Mouse (Mus musculus) brain, embryonic 14.5 days (tissue): ENCODE results near the gene Lin54.

Experiments
- CTCF ChIP-seq: fragments of 200-500 bp; IDR thresholded peaks from 2 replicates; pipeline ENCODE4 v1.5.1; 2012; ENCODE audit warnings: inconsistent platforms, mild to moderate bottlenecking, moderate library complexity, borderline replicate concordance; ENCODE audit not compliant: insufficient read depth, insufficient read length; ENCODE audit errors: extremely low read depth
- POLR2A ChIP-seq: fragments of 200-500 bp; IDR thresholded peaks from 2 replicates; pipeline ENCODE4 v1.6.1; 2012; ENCODE audit warnings: mild to moderate bottlenecking, inconsistent platforms, borderline replicate concordance; ENCODE audit not compliant: poor library complexity, insufficient read depth, insufficient read length, severe bottlenecking; ENCODE audit errors: extremely low read depth

- TF ChIP-seq CTCF (no peak), POLR2A (no peak)
Observed at GRCm38 (mm10) chr5:100523331-100523730, 22.9 kb upstream of the Lin54 start.
